Mouse (Mus musculus) heart, postnatal 10 days (tissue): ENCODE measurements around the gene Psmd12. TPM values are rescaled to one million over a fixed set of nuclear protein-coding genes. Genes with fewer than 3 reads are reported as not detected.

Experiments used
- DNase-seq, 2 experiments: peaks; one replicate each; pipeline ENCODE4 v3.0.0; 2021
- intact Hi-C: fragments of 180-260 bp; cut with DNase I; formaldehyde crosslinking; loops from one replicate; pipeline ENCODE4 v1.15.1; 2025
- total RNA-seq, 2 experiments: library from RNA; stranded (reverse); gene quantifications; 2 replicates each; pipeline ENCODE4 v1.2.3; 2021

Psmd12 gene
- 10 to 100 TPM; 91.0 to 91.5 TPM for total RNA-seq

DNA sequence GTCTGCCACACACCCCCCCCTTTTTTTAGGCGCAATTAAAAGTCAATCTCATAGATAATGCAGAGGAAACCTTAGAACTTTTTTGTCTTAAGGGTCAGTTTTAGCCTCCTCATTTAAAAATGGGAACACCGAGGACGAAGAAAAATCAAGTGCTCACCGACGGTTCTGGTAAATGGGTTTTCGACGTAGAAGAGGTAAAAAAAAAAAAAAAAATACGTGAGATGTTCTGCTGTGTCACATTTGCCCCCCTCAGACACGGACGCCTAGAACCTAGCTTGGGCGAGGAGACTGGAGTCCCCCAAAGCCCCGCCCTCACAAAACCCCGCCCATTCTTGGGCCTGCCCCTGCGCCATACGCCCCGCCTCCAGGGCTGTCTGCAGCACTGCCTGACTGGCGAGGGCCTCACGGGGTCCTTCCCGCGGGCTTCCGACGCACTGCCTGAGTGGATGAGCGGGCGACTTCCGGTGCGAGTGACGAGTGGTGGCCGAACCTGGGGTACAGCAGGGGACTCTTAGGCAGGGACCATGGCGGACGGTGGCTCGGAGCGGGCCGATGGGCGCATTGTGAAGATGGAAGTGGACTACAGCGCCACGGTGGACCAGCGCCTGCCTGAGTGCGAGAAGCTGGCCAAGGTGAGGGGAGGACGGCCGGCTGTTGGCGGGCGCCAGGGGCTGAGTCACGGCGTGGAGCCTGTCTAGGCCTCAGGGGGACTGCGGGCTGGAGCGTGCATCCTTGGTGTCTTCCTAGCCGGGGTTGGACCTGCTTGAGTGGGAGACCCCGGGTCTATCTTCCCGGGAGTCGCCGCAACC is at the start of gene Psmd12:
Gene Psmd12 (plus strand): TSS at position 432 of the 809 bp plus-strand sequence.
- peak; percentile 97 to 98 for DNase-seq
- intact Hi-C loops: no loop called here

DNA sequence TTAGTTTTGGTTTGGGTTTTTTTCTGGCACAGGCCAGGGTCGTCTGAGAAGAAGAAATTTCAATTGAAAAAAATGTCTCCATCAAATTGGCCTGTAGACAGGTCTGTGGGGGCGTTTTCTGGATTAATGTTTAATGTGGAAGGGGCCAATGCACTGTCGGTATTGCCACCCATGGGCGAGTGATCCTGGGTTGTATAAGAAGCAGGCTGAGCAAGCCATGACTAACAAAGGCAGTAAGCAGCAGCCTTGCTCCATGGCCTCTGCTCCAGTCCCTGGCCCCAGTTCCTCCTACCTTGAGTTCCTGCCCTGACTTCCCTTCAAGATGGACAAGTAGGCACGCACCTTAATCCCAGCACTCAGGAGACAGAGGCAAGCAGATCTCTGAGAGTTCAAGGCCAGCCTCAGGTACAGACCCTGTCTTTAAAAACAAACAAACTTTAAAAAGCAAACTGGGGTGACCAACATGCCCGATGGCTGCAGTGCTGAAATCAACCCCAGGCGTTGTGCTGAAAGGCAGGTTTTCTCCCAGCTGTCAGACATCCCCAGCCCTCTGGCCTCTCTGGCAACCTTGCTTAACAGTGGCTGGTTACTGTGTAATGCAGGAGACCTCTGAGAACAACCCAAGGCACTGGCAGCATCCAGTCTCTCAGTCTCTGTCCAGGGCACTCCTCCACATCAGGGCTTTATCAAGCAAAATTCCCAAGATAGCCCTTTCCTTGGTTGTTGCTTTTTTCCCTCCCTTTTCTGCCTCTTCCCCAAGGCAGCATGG is 47.9 kb upstream of the Psmd12 start:
- DNase-seq: no peak
- intact Hi-C loops: no loop called here

DNA sequence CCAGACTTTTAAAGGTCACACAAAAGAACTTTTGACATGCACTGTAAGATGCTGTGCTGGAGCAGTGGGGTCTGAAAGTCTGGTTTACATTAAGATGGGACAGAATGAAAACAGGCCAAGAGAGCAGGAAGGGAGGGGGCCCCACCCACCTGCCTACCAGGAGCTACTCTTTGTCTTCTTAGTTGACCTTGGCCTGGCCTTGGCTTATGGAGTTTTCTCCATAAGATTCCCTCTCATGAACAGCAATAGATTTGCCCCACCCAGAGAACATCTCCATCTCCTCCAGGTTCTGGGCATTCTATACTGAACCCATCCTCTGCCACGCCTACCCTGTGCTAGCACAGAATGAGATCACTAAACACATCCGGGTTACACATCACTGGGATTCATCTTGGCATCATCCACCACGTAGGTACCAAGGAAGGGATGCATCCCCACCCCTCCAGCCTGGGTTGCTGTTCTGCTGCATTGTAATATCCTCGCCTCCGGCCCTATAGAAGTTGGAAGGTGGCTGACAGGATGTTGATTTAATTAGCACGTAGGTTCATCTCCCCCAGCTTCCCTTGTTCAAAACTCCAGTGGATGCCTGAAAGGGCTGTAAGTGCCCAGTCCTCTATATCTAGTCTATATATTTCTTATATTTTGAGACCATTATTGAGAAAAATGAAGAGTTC is 43.4 kb upstream of the Psmd12 start:
- intact Hi-C loops: no loop called here
- no peak for DNase-seq

DNA sequence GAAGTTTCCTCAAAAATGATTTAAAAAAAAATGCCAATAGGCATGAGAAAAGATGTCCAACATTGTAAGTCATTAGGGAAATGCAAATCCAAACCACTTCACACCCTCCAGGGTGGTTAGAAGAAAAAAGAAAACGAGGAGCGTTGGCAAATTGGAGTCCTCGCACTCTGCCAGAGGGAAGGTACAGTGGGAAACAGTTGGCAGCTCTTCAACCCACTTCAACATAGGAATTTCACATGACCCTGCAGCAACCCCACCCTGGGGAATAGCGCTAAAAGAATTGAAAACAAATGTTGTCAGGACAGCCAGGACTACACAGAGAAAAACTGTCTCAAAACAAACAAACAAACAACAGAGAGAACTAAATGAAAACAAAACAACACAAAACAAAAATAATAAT is 41.6 kb upstream of the Psmd12 start:
- peak; percentile 55 to 56 for DNase-seq

DNA sequence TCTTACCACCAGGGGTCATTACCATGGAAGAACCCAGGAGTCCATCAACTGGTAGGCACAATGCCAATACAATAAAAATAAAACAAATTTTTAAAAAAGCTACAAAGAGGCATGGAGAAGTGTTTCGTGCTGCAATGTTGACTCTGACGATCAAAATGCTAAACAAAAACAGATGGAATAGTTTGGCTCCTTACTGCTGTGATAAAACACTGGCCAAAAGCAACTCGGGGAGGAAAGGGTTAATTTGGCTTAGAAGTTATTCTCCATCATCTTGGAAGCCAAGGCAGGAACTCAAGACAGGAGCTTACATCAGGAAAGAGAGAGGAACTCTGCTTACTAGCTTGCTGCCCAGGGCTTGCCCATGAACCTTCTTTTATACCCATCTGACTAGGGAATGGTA is 41.1 kb upstream of the Psmd12 start:
- DNase-seq: no peak
- intact Hi-C loops: no loop called here

More for the DNA sequence above, 41.6 kb upstream of the Psmd12 start:
- intact Hi-C loops: no loop called here

DNA sequence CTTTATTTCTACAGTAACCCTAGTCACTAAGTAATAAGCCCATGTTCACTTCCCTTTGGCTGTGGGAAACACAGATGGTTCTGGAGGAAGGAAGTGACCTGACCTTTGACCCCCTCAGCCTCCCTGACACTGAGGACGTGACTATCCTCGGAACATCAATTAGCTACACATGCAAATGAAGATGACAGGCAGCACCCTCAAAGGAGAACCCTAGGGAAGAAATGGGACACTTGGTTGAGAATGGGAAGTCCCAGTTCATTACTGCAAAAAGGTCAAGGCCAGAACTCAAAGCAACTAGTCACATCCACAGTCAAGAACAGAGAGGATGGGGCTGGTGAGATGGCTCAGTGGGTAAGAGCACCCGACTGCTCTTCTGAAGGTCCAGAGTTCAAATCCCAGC is 38.2 kb upstream of the Psmd12 start:
- no peak for DNase-seq
- intact Hi-C loops: no loop called here

DNA sequence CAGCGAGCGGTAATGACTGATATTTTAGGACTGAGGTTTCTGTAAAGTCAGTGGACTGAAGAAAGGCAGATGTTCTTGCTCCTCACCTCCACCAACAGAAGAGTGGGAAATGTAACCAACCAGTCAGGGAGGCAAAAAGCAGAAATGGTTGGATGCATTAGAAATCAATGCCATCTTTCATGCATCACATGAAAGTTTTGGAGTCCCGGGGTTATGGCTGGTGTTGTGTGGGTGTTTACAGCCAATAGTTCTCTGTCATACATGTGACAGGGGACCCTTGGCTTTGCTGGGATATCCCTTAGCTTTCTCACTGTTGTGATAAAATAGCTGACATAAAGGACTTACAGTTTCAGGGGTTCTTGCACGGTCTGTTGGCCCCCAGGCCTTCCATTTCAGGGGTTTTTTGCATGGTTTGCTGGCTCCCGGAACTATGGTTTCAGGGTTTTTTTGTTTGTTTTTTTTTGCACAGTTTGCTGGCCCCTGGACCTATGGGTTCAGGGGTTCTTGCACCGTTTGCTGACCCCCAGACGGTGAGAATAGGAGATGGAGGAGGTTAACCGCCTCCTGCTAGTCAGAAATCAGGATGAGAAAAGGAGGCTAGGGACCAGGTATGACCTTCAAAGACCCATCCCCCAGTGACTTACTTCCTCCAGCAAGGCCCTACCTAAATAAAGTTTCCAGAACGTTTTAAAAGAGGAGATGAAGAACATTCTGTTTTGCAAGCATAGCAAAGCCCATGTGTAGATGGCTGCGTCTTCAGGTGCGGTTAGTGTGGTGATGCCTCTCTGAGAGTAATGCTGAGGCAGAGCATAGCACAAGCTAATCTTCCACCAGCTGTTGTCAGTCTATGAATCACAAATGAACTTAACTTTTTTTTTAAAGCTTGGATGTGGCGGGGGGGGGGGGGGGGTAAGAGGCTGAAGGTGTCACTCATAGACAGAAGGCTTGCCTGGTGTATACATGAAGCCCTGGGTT is 35.9 kb upstream of the Psmd12 start:
- intact Hi-C loops: loop anchor here (2.0 kb wide), 1 partner anchor 15 kb away; no protein-coding TSS in a partner anchor
- DNase-seq: no peak

DNA sequence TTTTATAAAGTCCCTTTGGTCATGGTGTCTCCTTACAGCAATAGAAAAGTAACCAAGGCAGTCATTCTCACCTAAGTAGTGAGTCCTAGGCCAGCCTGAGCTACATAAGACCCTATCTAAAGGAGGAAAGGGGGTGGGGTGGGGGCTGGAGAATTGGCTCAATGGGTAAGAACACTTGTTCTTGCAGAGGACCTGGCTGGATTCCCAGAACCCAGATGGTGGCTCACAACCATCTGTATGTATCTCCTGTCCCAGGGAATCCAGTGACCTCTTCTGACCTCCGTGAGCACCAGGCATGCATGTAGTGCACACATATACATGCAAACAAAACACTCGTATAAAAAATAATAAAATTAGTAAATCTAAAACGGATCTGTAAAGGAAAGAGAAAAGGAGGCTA is 33.6 kb upstream of the Psmd12 start:
- intact Hi-C loops: no loop called here
- DNase-seq: peak in 1 of 2 experiments; percentile 67

DNA sequence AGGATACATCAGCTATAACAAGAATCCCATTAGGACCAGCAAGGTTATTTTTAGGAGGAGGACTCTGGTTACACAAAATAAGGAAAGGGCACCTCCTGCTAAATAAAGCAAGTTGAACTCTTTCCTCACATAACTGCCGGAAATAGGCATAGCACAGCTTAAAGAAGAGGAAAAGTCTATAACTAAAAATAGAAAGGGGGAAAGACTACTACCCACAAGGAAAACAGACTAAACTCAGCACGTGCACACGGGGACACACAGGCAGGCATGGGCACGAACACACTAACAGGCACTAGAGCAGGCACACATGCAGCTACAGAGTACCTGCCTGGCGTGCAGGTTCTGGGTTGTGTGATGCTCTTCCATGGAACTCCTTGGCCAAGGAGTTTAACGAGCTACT is 32.6 kb upstream of the Psmd12 start:
- no peak for DNase-seq
- intact Hi-C loops: no loop called here

DNA sequence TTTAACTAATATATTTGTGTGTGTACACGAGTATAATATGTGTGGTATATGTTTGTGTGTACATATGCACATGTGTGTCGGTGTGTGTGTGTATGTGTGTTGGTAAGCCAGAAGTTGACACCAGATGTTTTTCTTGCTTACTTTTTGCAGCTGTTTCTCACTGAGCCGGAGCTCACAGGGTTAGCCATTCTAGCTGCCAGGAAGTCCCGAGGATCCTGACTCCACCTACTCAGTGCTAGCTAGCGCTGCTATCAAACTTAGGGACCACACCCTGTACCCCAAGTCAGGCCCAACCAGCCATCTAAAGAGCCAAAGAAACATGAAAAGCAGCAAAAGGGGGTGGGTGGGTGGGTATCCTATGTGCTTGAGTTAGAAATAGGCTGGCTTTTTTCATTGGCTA is 31.9 kb upstream of the Psmd12 start:
- peak in 1 of 2 experiments; percentile 51 for DNase-seq
- intact Hi-C loops: no loop called here

DNA sequence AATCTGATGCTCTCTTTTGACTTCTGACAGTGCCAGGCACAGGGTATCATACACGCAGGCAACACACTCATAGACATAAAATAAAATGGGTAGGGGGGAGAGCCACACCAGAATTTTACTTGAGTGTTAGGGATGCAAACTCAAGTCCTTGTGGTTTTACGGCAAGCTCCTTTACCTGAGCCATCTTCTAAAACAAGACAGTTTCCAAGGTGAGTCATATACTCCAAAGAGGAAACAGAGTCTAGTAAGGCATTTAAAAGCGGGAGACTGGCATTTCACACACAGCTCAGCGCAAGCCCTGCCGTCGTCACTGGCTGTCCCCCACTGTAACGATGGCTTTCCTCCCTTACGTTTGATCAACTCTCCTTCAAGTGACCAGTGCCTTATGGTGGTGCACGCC is 31.4 kb upstream of the Psmd12 start:
- intact Hi-C loops: no loop called here
- no peak for DNase-seq

DNA sequence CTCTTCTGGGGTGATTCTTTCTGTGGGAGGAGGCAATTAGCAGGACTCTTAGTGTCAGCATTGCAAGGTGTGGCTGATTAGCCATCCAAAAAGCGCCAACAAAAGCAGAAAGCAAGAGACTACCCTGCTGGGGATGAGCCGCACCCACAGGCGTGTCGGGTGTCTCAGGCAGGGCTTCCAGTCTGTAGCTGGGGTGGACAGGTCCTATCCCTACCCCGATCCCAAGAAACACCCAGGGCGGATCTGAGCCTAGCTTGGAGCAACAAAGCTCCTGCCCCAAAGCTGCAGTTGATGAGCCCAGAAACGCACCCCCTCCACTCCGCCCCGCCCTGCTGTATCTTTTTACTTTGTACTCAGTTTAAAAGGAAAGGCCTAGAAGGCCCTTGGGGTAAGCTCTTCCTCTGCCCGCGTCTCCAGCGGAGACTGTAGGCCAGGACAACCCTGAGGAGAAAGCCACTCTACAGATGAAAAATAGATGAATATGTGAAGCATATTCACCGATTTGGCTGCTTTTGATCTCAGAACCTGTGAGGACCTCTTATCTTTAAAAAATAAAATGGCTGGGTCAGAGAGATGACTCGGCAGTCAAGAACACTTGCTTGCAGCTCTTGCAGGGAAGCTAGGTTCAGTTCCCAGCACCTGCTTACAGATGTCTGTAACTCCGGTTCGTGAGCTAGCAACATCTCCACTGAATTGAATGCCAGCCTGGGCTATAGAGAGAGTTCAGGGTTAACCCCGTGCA is 29.9 kb upstream of the Psmd12 start:
- no peak for DNase-seq
- intact Hi-C loops: no loop called here

DNA sequence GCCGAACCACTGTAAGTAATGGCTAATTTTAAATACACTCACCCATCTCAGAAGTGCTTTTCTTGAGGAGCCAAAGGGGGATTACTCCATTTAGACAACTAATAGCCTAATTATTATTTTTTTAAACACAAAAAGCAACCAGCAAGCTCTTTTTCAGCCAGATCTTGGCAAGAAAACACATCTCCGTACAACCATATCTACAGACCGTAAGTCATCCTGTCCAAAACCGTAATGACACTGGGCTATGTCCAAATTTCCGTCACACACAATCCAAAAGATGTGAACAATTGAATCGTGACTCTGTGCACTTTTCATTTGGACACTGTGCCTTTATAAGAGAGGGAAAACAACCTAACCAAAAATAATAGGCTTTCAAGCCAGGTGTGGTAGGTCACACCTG is 29.2 kb upstream of the Psmd12 start:
- DNase-seq: peak in 1 of 2 experiments; percentile 61
- intact Hi-C loops: no loop called here

DNA sequence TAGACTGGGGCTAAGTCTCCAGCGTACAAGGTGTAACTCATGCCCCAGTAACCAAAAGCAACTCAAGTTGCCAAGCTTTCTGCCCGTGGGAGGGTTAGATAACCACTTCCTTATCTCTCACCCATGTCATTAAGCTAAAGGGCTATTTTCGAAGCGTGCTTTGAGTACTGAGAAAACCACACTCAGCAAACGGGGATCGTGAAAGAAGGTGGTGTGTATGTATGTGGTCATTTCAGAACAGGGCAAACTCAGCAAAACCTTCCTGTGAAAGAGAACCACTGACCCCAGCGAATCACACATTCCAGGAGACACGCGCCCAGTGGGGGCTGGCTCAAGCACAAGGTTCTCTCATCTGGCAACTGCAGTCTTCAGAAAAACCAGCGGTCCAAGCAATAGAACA is 28.2 kb upstream of the Psmd12 start:
- intact Hi-C loops: no loop called here
- peak in 1 of 2 experiments; percentile 50 for DNase-seq

DNA sequence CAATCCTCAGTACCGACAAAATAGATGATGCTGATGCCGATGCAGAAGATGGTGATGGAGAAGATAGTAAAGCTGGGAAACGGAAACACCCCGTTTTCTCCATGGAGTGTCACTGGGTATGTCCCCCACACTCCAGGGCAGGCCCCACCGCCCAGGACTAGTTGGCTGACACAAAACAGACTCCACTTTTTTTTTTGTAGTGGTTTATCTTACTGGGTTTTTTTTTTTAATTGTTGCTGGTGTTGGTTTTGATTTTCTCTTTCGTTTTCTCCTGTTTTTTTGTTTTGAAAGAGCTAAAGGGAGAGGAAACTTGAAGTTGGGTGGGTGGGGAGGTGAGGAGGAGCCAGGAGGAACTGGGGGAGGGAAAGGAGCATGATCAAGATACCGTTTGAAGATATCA is 27.2 kb upstream of the Psmd12 start:
- no peak for DNase-seq
- intact Hi-C loops: no loop called here

DNA sequence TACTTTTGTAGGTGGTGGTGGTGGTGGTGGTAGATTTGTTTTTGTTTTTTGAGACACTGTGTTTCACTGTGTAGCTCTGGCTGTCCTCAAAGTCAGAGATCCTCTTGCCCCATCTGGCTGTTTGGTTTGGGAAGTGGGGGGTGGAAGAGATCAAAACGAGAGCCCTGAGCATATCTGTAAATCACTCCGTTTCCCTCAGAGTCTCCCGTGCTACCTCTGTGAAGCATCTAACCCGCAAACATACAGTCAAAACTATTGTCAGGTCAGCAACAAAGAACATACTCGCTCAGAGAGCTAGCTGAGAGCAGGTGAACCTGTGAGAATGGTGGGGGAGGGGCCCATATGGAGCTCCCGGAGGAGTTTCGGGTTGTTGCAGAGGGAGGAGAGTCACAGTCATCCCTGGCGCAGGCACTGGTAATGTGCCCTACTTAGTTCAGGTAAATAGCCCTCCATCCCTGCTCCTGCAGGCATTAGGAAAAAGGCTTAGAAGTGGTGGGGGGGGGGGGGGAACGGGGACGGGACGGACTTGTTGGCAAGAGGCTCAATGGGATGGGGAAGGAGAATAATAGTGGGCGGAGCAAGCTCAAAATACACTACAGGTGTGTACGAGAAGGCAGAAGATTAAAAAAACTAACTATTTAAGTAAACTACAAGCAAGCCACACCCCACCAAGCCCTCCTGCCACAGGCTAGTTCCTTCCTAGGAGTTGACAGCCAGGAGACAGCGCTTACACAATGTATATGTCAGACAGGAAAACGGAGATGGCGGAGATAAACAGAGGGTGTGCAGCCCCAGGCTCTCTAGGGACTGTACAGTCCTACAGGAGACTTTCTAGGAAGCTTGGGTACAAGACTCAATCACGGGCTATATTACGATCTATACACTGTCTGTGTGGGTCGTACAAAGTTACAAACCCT is 24.5 kb upstream of the Psmd12 start:
- intact Hi-C loops: no loop called here
- DNase-seq: no peak

DNA sequence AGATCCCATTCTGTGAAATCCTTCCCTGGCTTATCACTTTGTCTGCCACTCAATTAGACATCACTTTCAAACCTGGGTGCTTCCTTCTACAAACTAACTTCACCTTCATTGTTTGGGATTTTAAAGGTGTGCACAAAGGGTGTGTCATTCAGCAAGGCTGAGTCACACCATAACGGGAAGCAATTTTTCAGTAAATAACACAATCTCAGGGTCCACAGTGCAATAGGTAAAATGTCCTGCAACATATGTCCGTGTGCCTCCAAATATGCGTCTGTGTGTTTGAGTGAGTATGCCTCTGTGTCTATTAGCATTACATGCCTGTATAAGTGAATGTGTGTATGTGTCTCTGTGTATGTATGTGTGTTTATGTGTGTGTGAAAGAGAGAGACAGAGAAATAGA is 22.0 kb upstream of the Psmd12 start:
- intact Hi-C loops: no loop called here
- no peak for DNase-seq

DNA sequence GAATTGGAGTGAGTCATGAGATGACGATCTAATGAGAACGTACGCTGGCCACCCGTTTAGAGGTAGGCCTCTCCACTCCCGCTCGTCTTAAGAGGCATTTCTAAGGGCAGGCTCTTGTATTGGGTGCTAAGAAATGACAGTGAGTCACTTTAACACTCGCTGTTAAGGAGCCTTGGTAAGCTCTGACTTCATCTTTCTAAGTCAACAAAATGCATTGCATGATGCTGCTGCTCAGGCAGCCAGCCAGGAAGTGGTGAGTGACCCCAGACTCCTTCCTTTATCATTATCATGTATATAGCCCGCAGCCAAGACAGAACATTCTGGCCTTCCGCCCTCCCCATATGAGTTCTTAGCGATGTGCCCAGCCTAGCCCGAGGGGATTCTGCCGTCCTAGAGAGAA is 21.0 kb upstream of the Psmd12 start:
- intact Hi-C loops: no loop called here
- DNase-seq: no peak

DNA sequence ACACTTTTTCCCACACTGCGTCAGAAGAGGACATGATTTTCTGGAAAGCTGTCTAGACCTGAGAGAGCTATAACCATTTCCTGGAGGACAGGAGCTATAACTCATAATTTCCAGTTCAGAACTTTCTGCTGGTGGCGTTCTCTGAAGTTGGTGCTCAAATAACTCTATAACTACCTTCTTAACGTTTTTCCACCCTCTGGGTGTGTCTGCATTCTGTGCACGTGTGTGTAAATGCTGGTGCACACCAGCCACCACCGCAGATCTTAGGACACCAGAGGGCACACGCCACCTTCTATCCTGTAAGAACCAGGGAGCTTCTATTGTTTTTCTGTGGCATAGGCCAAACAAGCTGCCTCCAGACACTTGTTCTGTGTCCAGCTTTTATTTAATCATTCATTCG is 20.3 kb upstream of the Psmd12 start:
- DNase-seq: no peak
- intact Hi-C loops: no loop called here
